Mouse (Mus musculus) heart, postnatal 36 days (tissue): ENCODE results near the gene Arhgef10l. TPM values are rescaled to one million over a fixed set of nuclear protein-coding genes. Genes with fewer than 3 reads are reported as not detected.
A peak's percentile ranks its signal among the peaks of the same experiment; 100 is the strongest.

ENCODE experiments used
- DNase-seq, 2 experiments: peaks; one replicate each; pipeline ENCODE4 v3.0.0; 2021 to 2022
- intact Hi-C: fragments of 180-260 bp; cut with DNase I; formaldehyde crosslinking; loops from one replicate; pipeline ENCODE4 v1.15.1; 2025
- total RNA-seq, 2 experiments: library from RNA; stranded (reverse); gene quantifications; 2 replicates each; pipeline ENCODE4 v1.2.3; 2021

Arhgef10l gene
- total RNA-seq, 2 experiments from 2014 or later, result 62.5 to 65.0 TPM

DNA sequence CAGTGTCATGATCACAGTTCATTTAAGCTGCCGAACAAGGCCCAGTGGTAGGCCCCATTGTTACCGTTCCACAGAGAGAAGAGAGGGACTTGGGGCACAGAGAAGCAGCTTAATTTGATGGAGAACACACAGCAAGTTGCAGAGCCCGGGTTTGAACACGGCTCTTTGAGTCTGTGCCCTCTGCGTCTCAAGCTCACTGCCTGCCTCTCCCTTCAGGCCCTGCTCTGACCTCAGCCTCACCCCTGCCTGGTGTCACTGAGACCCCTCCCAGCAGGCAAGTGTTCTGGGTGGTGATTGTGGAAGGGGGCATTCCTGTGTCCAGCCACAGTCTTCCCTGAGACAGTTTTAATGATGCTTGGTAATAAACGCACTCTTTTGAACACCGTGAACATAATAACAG is 29.3 kb upstream of the Arhgef10l start:
- no peak for DNase-seq
- intact Hi-C loops, result no loop called here

DNA sequence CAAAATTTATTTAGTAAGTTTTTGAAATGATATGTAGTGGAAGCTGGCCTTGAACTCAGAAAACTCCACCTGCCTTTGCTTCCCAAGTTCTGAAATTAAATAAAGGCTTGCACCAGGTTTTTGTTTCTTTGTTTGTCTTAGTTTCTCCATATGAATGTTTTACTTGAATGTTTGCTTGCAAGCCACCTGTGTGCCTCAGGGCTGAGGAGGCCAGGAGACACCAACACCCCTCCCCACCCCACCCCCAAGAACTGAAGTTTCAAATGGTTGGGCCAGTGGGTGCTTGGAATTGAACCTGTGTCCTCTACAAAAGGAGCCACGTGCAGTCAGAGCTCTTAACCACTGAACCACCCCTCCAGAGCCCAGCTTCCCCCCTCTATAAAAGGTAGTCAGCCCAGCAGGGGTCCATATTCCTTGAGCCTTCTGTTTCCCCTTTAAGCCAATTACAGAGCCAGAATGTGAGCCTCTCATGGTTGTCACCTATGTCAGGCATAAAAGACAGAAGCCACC is 28.8 kb upstream of the Arhgef10l start:
- no peak for DNase-seq
- intact Hi-C loops, result no loop called here

DNA sequence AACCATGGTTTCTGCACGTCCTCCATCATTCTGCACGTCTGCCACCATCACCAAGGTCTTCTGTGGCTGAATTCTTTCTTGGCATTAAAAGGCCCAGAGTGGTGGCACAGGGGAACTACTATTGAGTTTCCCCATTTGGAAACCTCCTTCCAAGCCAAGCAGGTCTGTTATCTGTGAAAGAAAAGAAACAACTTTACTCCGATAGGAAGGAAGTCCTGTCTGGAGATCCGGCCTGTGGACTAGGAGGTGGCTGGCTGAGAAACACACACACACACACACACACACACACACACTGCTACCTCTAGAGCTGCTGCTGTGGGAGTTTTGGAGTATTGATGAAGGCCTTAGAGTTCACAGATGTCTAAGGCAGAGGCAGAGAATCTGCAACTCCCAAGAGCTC is 27.7 kb upstream of the Arhgef10l start:
- no peak for DNase-seq
- intact Hi-C loops, result no loop called here

DNA sequence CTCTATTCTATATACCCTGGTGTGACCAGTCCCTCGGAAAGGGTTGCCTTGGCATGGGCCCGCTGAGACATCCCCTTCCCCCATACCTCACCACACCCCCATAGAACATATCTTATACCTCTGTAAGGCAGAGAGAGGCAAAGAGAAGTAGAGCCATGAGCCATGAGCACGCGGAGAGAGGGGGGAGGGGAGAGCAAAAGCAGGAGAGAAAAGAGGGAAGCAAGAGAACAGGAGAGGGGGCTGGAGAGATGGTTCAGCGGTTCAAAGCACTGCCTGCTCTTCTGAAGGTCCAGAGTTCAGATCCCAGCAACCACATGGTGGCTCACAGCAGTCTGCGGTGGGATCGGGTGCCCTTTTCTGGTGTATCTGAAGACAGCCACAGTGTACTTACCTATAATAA is 25.7 kb upstream of the Arhgef10l start:
- no peak for DNase-seq
- intact Hi-C loops, result no loop called here

DNA sequence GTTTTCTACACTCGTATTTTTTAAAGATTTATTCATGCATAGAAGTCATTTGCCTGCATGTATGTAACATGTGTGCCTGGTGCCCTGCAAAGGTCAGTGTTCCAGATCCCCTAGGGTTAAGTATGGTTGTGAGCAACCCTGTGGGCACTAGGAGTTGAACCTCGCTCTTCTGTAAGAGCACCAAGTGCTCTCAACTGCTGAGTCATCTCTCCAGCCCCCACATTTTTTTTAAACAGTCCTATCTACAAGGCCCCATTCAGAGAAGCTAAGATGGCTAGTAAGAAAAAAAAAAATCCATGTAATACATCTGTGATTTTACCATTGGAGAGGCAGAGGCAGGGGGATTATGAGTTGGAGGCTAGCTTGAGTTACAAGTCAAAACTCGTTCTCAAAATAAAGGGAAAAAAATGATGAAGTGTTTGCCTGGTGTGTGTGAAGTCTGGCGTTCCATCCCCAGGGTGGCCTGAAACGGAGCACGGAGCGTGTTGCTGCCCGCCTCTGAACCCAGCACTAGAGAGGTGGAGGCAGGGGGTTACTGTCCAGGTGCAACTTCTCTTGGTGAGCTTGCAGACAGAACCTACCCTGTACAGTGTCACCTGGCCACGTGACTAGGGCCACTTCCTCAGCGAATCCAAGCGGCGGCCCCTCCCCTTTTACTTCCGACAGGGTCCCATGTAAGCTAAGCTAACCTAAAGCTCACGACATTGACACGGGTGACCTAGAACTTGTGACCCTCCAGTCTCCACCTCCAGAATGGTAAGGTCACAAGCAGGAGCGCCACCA is 24.3 kb upstream of the Arhgef10l start:
- DNase-seq, result no peak
- intact Hi-C loops, result no loop called here

DNA sequence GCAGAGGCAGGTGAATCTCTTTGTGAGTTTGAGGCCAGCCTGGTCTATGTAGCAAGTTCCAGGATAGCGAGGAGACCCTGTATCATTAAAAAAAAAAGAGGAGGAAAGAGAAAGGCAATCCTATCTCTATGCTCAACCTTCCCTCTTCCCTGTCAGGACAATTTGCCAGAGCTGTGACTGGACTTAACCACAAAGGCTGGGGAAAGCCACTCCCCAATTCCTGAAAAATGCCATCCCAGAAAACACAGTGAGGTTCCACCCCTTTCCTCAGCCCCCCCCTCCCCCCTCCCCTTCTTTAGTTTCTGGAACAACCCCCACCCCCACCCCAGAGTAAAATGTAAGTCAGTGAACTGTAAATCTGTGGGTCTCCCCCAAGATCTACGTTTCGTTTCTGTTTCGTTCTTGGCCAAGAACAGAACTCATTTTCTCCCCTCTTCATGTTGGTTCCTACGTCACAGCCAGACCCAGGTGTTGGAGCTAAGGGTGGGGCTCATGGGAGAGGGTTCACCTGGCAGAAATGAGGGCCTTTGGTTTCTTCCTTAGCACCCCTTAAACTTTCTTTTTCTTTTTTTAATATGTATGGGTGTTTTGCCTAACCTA is 23.1 kb upstream of the Arhgef10l start:
- intact Hi-C loops, result no loop called here
- DNase-seq, result no peak

DNA sequence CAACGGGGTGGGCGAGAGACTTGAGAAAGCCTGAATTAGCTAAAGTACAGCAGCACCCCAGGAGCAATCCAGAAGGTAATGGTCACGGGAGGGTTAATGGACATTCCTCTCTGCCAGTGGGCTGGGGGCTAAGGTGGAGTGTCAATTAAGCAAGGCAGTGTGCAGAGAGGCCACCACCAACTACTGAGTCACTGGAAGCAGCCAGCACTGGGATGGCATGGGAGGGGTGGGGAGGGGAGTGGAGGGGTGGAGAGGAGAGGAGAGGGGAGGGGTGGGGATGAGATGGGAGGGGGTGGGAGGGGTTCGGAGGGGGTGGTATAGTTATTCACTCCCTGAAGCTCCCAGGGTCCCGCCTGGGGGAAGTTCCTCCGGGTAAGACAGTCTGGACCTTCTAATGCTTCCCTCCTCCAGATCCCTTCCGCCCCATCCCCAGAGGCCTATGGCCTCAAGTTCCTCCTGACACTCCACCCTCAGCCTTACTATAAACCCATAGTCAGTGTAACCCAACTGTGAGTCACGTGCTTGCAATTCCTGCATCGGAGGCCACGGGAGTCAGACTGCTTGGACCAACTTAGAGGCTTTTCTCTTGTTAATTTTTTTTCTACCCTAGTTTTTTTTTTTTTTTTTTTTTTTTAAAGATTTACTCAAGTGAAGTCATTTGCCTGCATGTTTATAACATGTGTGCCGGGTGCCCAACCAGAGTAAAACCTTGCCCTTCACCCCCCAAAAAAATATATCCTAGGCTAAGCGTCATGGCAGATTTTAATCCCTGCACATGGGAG is 22.4 kb upstream of the Arhgef10l start:
- no peak for DNase-seq
- intact Hi-C loops, result no loop called here

DNA sequence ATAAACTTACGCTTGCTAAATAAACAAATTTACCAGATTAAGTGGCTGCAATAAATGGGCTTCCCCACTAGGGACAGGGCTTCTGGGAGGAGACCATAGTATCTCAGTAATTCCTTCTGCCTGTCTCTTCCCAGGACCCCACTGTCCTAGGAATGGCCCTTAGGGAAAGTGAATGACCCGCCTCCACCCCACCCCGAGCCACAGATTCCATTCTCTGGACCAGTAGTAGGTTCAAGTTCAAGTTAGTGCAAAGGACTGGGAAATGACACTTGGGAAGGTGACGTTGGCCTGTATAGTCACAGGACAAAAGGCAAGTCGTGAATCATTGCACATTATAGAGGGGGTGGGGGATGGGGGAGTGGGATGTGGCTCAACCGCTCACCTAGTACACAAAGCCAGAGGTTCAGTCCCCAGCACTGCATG is 19.1 kb upstream of the Arhgef10l start:
- no peak for DNase-seq
- intact Hi-C loops, result loop anchor here (5.0 kb wide), 1 partner anchor 217 kb away; no protein-coding TSS in a partner anchor

DNA sequence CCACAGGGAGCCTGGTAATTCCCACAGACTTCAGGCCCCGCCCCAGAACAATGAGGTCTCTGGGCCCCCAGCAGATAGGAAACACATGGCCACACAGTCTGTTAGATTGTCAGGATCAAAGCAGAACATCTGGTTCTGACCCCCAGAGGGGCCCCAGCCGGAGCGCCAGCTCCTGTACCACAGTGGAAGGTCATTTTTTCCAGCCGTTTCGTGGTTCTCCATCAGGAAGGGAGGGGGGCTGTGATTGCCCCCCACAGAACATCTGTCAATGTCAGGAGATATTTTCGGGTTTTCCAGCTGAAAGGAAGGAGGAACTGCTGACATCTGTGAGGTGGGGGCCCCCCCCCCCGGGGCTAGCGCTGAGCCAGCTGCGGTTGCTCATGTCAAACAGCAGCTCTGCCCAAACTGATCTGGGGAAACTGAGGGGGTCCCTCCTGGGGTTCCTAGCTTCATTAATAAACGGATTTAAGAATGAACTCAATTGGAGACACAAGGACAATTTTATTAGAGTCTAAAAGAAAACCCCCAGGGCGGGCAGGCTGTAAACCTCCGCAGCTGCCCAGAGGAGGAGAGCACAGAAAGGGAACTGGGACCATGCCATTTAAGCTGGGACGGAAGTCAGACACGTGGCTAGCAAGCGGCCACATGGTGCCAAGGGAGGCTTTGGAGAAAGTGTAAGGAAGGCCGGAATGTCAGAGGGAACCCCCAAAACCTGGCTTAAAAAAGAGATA is 18.5 kb upstream of the Arhgef10l start:
- intact Hi-C loops, result loop anchor here (5.0 kb wide), 1 partner anchor 218 kb away; no protein-coding TSS in a partner anchor
- DNase-seq, result peak; percentile 64 to 74

DNA sequence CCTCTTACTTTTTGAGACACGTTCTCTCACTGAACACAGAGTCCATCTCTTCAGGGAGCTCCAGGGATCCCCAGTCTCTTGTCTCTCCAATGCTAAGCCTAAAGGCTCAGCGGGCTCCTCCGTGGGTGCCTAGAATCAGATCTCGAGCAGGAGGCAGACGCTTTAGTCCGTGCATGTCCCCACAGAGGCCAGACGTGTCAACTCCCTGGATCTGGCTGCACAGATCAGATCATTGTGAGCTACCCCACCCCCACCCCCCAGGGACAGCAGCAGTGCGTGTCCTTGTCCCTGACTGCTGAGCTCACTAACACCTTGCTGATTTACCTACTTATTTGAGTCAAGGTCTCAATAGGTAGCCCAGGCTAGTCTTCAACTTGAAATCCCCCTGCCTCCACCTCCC is 17.8 kb upstream of the Arhgef10l start:
- no peak for DNase-seq
- intact Hi-C loops, result loop anchor here (5.0 kb wide), 1 partner anchor 219 kb away; no protein-coding TSS in a partner anchor

DNA sequence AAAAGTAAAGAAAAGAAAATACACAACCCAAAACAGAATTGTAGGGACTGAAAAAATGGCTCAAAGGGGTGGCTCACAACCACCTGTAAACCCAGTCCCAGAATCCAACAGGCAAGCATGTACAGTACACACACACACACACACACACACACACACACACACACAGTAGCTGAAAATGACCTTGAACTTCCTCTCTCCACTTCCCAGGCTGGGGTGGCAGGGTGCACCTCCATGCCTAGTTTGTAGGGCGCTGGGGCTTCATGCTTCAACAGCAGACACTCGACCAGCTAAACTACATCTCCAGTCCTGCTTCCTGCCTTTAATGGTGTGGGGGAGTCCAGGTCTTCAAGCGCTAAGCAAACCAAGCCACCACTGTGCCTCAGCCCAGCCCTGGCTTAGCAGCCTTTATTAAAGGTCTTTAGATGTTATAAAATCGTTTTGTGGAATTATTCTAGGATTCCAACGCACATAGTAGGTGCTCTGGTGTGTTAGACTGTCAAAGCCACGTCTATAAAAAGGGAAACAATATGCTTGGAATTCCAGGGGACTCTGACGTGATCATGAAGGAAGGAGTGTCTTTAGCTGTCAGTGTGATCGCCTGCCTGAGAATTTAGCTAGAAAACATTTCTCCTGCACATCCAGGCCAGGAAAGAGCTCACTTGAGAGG is 15.1 kb upstream of the Arhgef10l start:
- DNase-seq, result no peak
- intact Hi-C loops, result loop anchor here (2.0 to 5.0 kb wide), 2 partner anchors 20 to 221 kb away; partner anchors contain the start of gene Rcc2

DNA sequence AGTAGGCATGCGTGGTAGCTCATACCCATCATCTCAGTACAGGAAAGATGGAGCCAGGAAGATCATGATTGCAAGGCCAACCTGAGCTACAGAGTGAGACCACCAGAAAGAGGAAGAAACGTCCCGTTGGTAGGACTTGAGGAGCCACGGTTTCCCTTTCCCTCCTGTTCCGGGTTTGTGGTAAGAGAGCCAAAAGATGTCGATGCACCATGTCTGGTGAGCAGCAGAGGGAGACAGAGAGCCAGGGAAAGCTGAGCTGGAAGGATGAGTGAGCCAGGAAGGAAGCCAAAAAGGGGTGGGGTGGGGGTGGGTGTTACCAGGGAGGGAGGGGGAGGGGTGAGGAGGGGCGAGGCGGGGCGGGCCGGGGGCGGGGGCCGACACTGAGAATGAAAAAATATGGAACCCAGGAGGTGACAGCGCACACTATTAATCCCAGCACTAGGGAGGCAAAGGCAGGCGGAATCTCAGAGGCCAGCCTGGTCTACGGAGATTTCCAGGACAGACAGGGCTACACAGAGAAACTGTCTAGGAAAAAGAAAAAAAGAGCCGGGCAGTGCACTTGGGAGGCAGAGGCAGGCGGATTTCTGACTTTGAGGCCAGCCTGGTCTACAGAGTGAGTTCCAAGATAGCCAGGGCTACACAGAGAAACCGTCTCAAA is 14.0 kb upstream of the Arhgef10l start:
- intact Hi-C loops, result loop anchor here (1.0 to 10.0 kb wide), 5 partner anchors 21 to 803 kb away; partner anchors contain the start of gene Rcc2
- DNase-seq, result peak; percentile 79 to 84

DNA sequence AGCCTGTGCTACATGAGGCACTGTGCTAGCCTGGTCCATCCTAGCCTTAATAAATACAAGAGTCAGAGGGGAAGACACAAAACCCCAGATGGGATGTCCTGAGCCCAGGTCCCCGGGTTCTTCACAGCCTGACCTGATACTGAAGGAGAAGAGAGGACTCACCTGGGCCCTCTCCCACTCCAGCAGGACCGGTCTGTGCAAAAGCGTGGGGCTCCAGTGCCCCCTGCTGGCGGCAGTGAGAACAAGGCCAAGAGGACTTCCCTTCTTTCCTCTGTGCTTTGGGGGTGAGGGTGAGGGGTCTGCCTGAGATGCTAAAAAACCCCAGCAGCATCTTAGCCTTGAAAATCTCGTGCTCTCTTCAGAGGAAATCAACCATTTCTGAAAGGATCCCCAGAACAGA is 13.2 kb upstream of the Arhgef10l start:
- intact Hi-C loops, result loop anchor here (1.0 to 10.0 kb wide), 3 partner anchors 35 to 802 kb away; no protein-coding TSS in a partner anchor
- peak in 1 of 2 experiments; percentile 40 for DNase-seq

DNA sequence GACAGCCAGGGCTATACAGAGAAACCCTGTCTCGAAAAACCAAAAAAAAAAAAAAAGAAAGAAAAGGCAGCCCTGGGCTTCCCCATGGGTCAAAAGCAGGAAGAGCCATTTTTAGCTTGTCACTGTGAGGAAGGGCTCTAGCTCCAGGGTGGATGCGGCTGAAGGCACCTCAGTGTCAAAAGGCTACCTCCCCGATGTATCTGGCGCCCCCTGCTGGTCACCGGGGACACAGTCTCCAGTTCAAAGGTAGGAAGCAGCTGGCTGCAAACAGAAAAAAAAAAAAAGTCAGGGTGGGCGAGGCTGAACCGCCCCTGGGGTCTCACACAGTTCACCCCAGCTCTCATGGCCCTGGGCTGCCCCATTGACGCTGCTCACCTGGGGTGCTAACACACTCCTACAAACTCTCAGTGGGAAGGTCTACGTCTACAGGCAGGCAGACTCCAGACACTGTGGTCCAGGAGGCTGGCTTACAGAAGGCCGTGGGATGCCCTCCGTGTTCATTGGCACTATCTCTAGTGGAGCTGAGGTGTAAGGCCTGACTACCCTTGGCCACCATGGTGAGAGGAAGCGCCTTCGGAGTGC is 8.6 kb upstream of the Arhgef10l start:
- peak; percentile 85 to 91 for DNase-seq
- intact Hi-C loops, result loop anchor here (1.0 to 10.0 kb wide), 4 partner anchors 54 to 420 kb away; no protein-coding TSS in a partner anchor

DNA sequence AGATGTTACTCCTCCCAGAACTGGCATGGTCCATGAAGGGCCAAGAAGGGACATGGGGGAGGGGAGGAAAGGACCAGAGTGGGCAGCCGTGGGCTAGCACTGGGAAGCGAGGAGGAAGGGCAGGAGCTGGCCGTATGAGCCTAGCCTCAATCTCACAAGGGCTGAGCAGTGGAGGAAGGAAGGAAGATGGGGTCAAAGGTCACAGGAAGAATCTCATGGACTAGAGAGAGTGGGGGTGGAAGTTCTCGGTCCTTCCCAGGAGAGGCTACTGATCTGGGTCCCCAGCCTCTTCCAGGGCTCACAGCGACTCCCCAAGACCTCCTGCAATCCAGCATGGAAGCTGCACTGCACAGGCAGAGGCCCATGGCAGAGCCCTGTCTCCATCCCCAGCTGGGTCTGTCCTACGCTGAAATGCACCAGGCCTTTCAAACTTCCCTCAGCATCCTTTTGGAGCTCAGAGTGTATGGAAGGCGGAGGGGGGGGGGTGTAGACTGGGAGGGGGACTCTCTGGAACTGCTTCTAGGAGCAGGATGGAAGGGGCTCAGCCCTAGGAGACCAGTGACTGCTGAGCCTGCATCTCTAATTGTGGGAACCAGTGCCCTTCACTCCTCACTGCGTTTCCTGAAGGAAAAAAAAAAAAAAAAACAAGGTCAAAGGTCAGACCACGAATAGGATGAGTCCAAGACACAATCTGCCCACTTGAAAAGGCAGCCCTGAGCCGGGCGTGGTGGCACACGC is 7.9 kb upstream of the Arhgef10l start:
- intact Hi-C loops, result loop anchor here (1.0 to 10.0 kb wide), 4 partner anchors 53 to 419 kb away; no protein-coding TSS in a partner anchor
- no peak for DNase-seq

DNA sequence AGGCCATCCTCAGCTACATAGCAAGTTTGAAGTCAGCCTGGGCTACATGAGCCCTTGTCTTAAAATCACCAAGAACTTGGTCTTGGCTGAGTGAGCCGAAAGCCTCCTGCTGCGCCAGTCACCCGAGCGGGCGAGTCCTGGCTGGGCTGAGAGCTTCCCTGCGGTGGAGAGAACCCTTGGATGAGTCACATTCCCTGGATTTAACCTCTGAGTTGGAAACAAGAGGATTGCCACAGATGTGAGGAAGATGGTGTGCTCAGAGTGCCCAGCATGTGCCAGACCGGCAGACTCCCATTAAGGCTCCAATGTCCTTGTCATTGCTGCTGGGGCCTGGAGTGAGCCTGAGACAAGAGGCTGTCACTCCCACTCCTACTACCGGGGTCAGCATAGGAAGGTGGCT is 2.0 kb upstream of the Arhgef10l start:
- intact Hi-C loops, result no loop called here
- DNase-seq, result no peak

DNA sequence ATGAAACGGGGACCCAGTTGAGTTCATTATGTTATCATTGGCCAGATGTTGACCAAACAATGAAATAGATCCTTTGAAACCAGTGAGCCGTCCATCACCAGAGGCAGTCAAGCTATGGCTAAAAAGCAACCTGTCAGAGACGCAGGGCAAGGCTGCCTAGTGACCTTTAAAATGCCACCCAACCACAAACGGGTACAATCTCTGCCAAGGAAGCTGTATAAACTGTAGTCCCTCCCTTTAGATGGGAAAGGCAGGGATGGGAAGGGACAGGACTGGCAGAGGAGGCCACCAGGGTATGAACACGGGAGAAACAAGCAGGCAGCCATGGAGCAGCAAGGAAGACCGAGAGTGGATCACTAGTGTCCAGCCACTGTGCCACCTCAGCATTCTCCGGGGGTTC is 759 bp downstream of the Arhgef10l start:
- intact Hi-C loops, result no loop called here
- DNase-seq, result no peak
